Mouse (Mus musculus): ENCODE results near the gene Rrh.

DNA sequence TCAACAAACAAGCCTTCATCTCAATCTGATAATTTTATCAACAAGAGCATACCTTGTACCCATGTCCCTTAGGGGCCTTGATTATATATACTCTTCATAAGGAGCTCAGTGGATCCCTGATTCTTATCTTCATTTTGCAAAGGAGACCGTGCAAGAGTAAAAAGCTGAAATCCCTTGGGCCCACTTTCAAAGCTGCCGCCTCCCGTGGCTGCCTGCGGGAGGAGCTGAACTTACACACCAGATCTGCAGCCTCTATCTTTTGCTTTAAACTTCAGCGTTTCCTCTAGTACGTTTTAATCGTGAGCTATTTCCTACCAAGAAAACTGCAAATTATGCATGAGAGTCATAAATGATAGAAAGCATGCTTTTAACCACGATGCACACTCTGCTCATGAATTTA, 651 bp downstream of the Rrh start:
- TF ChIP-seq POLR2A (IDR thresholded peaks at IDR 0.05; ENCODE audit: borderline replicate concordance, extremely low read depth, insufficient read depth, insufficient read length, poor library complexity, severe bottlenecking) (no peak), CTCF (IDR thresholded peaks at IDR 0.05; ENCODE audit: borderline replicate concordance, extremely low read depth, insufficient read depth, insufficient read length) (no peak)

All from brain, embryonic 14.5 days (tissue).